Mouse (Mus musculus) midbrain, embryonic 16.5 days (tissue): ENCODE measurements at regions not wholly inside any gene's neighbourhood (a gene's known extent, or its start where the extent isn't known, plus 50 kb on each side); places are given as distances from the start of the nearest gene placed in this dataset.
A peak's percentile ranks its signal among the peaks of the same experiment; 100 is the strongest.

Experiments used
- ATAC-seq: fragments of 200-750 bp; cut with Nextera tagmentation; 2 replicates; pipeline ENCODE4 v1.8.0; 2017; ENCODE audit warnings: moderate TSS enrichment
- H3K27ac ChIP-seq: fragments of 300-500 bp; sonication (generic); 2 replicates; pipeline ENCODE4 v1.5.1; 2014; ENCODE audit warnings: mild to moderate bottlenecking, low read length, mixed read lengths
- H3K27me3 ChIP-seq: fragments of 300-500 bp; sonication (generic); 2 replicates; pipeline ENCODE4 v1.6.1; 2014; ENCODE audit warnings: low read depth, low read length, mixed read lengths; ENCODE audit not compliant: control insufficient read depth, insufficient read depth
- H3K36me3 ChIP-seq: fragments of 300-500 bp; sonication (generic); 2 replicates; pipeline ENCODE4 v1.6.1; 2014; ENCODE audit warnings: mild to moderate bottlenecking, low read length, moderate library complexity, mixed read lengths; ENCODE audit not compliant: control insufficient read depth, insufficient read depth
- H3K4me1 ChIP-seq: fragments of 300-500 bp; sonication (generic); 2 replicates; pipeline ENCODE4 v1.6.1; 2014; ENCODE audit warnings: mild to moderate bottlenecking, low read length, mixed read lengths; ENCODE audit not compliant: control insufficient read depth, insufficient read depth
- H3K4me2 ChIP-seq: fragments of 300-500 bp; sonication (generic); 2 replicates; pipeline ENCODE4 v1.6.1; 2014; ENCODE audit warnings: mild to moderate bottlenecking, low read length, mixed read lengths
- H3K4me3 ChIP-seq: fragments of 300-500 bp; sonication (generic); 2 replicates; pipeline ENCODE4 v1.5.1; 2014; ENCODE audit warnings: low read depth, mild to moderate bottlenecking, low read length, moderate library complexity, mixed read lengths
- H3K9ac ChIP-seq: fragments of 300-500 bp; sonication (generic); 2 replicates; pipeline ENCODE4 v1.6.1; 2014; ENCODE audit warnings: low read depth, low read length, mixed read lengths
- H3K9me3 ChIP-seq: fragments of 300-500 bp; sonication (generic); replicated peaks from 2 replicates; pipeline ENCODE4 v1.6.1; 2014; ENCODE audit warnings: mild to moderate bottlenecking, low read length, mixed read lengths; ENCODE audit not compliant: control insufficient read depth, poor library complexity, severe bottlenecking
- WGBS: fragments of 180-500 bp; shearing (Covaris S2); extraction: QIAGEN DNeasy Blood & Tissue Kit; methylation state at CpG from one replicate; pipeline ENCODE4 v1.1.7; 2014; 5-methylcytosine and 5-hydroxymethylcytosine counted together

DNA sequence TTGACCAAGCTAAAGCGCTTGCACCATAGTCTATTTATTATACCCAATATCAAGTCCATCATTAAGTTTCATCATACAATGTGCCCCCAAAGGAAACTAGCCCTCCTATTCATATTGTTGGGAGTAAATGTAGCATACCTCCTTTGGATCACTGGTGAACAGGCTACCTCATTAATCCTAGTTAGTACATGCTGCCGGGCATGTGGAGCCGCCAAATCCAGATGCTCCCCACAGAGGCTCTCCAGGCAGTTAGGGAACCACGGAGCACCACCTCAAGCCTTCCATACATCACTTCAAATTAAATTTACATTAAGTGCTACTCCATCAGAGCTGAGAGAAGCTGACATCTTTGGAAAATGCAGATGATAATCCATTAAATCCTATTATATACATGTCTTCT lies 81.1 kb upstream of the Foxd3 start:
- no peak overlapping the region for H3K27ac ChIP-seq
- 25% methylated on average over 4 of the region's 4 CpGs for WGBS
- peaks cover 58% of the 10 kb centered on the region for H3K27me3 ChIP-seq
- no peak overlapping the region for H3K9ac ChIP-seq
- no peak for ATAC-seq
- H3K4me3 ChIP-seq: no peak overlapping the region
- no peak overlapping the region for H3K4me2 ChIP-seq
- H3K4me1 ChIP-seq: peaks cover 15% of the 10 kb centered on the region
- H3K36me3 ChIP-seq: no peaks in the 10 kb centered on the region
- H3K9me3 ChIP-seq: no peaks in the 10 kb centered on the region

DNA sequence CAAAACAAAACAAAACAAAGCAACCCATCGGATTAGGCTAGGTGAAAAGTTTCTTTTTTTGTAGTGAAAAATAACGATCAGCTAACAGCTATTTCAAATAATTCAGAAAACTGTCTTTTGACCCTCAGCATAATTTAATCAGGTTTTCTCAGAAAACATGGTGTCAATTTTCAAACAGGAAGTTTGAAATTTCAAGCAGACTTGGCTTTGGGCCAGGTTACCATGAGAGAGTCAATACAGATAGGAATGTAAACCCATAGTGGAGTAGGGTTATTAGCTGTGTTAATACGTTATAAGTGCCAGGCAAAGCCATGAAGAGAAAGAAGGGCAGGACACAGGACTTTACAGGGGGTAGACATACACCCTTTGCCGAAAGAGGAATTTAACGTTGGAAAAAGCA lies 58.3 kb upstream of the Foxd3 start:
- H3K27me3 ChIP-seq: peaks cover 8% of the 10 kb centered on the region
- WGBS: 82% methylated on average over 5 of the region's 5 CpGs
- H3K4me2 ChIP-seq: no peak overlapping the region
- H3K9me3 ChIP-seq: no peaks in the 10 kb centered on the region
- no peaks in the 10 kb centered on the region for H3K36me3 ChIP-seq
- no peak for ATAC-seq
- H3K9ac ChIP-seq: no peak overlapping the region
- H3K4me1 ChIP-seq: no peaks in the 10 kb centered on the region
- H3K4me3 ChIP-seq: no peak overlapping the region
- no peak overlapping the region for H3K27ac ChIP-seq

DNA sequence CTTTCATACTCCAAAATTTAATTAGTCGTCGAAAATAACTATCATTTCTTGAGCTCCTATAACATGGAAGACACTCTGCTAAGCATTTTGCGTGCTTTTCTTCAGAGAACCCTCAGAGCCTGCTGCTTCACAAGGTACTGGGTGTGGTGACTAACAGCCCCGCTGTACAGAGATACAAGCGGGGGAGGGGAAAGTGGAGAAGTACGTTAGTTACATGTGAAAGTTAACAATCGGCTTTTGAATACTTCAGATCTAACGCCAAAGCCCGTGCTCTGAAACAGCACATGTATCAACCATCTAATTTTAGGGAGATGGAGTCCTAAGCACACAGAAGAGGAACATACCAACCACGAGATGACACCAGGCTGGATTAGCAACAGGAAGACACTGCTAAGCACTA lies 55.4 kb upstream of the Foxd3 start:
- H3K9ac ChIP-seq: no peak overlapping the region
- H3K36me3 ChIP-seq: no peaks in the 10 kb centered on the region
- H3K4me1 ChIP-seq: no peaks in the 10 kb centered on the region
- H3K4me2 ChIP-seq: peak overlapping the region; percentile 6; the same call in 1 of the 2 replicates
- peaks cover 7% of the 10 kb centered on the region for H3K27me3 ChIP-seq
- H3K4me3 ChIP-seq: no peak overlapping the region
- ATAC-seq: no peak
- H3K9me3 ChIP-seq: no peaks in the 10 kb centered on the region
- no peak overlapping the region for H3K27ac ChIP-seq
- WGBS: 36% methylated on average over 10 of the region's 10 CpGs

DNA sequence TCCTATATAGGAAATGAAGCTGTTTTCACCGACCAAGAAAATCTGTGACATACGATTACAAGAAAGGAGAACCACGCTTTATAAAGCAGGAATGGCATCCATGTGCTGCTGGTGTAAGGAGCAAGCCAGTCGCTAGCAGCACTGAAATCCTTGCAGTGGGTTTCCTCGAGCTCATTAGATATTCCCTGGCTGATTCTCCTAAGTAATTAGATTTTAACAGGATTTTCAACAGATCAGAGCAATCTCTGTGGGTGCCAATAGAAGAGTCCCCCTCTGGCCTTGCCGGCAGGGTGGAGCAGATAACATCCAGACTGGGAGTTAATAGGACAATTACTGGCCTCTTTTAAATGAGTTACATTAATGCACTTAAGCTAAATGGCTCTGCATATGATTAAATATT lies 54.6 kb upstream of the Foxd3 start:
- WGBS: 11% methylated on average over 6 of the region's 6 CpGs
- Histone ChIP-seq H3K36me3 (no peaks in the 10 kb centered on the region), H3K9me3 (no peaks in the 10 kb centered on the region), H3K27ac (no peak overlapping the region), H3K9ac (no peak overlapping the region), H3K4me1 (no peaks in the 10 kb centered on the region), H3K4me3 (no peak overlapping the region), H3K4me2 (no peak overlapping the region), H3K27me3 (peaks cover 4% of the 10 kb centered on the region)
- ATAC-seq: no peak
